Mouse (Mus musculus) liver, embryonic 12.5 days (tissue): ENCODE measurements around the gene Lgals4. TPM values are rescaled to one million over a fixed set of nuclear protein-coding genes. Genes with fewer than 3 reads are reported as not detected.

Source experiments
- ATAC-seq: fragments of 200-750 bp; cut with Nextera tagmentation; 2 replicates; pipeline ENCODE4 v1.8.0; 2017; ENCODE audit warnings: moderate number of reproducible peaks, mild to moderate bottlenecking, moderate library complexity
- H3K27ac ChIP-seq: fragments of 300-500 bp; sonication (generic); 2 replicates; pipeline ENCODE4 v1.5.1; 2016; ENCODE audit warnings: mild to moderate bottlenecking
- H3K27me3 ChIP-seq: fragments of 300-500 bp; sonication (generic); replicated peaks from 2 replicates; pipeline ENCODE4 v1.6.1; 2016; ENCODE audit warnings: mild to moderate bottlenecking, moderate library complexity
- H3K36me3 ChIP-seq: fragments of 300-500 bp; sonication (generic); 2 replicates; pipeline ENCODE4 v1.6.1; 2016; ENCODE audit warnings: mild to moderate bottlenecking, moderate library complexity
- H3K4me1 ChIP-seq: fragments of 300-500 bp; sonication (generic); 2 replicates; pipeline ENCODE4 v1.6.1; 2016
- H3K4me2 ChIP-seq: fragments of 300-500 bp; sonication (generic); 2 replicates; pipeline ENCODE4 v1.6.1; 2016; ENCODE audit warnings: mild to moderate bottlenecking, moderate library complexity
- H3K4me3 ChIP-seq: fragments of 300-500 bp; sonication (generic); 2 replicates; pipeline ENCODE4 v1.5.1; 2016; ENCODE audit warnings: mild to moderate bottlenecking, moderate library complexity
- H3K9ac ChIP-seq: fragments of 300-500 bp; sonication (generic); 2 replicates; pipeline ENCODE4 v1.6.1; 2016; ENCODE audit warnings: mild to moderate bottlenecking, moderate library complexity
- H3K9me3 ChIP-seq: fragments of 300-500 bp; sonication (generic); replicated peaks from 2 replicates; pipeline ENCODE4 v1.6.1; 2016; ENCODE audit warnings: mild to moderate bottlenecking, moderate library complexity
- WGBS: fragments of 180-500 bp; shearing (Covaris S2); methylation state at CpG from one replicate; pipeline ENCODE4 v1.1.7; 2016; ENCODE audit not compliant: insufficient replicate concordance; 5-methylcytosine and 5-hydroxymethylcytosine counted together
- polyA plus RNA-seq: library from polyadenylated mRNA; unstranded; fragments of >200 nt; fragmentation: Nextera tagmentation; extraction: Ambion mirVana; gene quantifications from 2 replicates; pipeline ENCODE4 v1.2.1, GENCODE M21; 2016

Gene Lgals4
- 2.7 and 3.6 TPM in 2 replicates for polyA plus RNA-seq

DNA sequence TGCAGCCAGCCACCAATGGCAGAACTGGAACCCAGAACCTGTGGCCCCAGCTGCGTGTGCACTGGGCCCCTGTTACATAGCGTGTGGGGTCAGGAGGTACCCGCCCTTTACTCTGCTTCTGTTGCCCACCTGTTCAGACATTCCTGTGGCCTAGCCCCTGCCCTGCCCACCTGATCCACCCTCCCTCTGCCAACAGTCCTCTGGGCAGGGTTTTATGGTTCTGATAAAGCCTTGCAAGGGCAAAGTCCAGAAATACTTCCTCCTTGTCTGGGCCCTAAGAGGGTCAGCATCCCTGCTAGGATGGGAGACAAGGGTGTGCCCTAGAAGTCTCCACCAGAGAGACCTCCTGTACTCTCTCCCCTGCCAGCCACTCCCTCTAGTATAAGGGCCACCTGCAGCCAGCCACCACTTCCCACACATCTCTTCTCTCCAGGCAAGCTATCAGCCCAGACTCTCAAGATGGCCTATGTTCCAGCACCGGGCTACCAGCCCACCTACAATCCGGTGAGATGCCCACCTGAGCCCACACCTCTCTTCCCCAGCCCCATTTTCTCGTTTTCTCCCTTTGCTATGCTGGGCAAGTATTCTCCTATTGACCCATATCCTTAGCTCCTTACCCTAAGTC, at the start of gene Lgals4:
Gene Lgals4, plus strand, starts transcription at position 132 of the 625 bp plus-strand sequence.
- Histone ChIP-seq H3K27ac (no peak within 1 kb of the TSS), H3K9ac (no peak within 1 kb of the TSS), H3K4me1 (peaks cover 33% of the 10 kb centered on the region), H3K27me3 (no peaks in the 10 kb centered on the region), H3K9me3 (no peaks in the 10 kb centered on the region), H3K36me3 (peaks cover 29% of the 10 kb centered on the region), H3K4me2 (no peak within 1 kb of the TSS), H3K4me3 (no peak within 1 kb of the TSS)
- ATAC-seq, result no peak
- WGBS, result 64% methylated on average over 6 of the region's 6 CpGs

- H3K36me3 ChIP-seq, result peaks cover 36% of the 10 kb centered on the region
- no peak overlapping the region for H3K4me3 ChIP-seq
- no peak overlapping the region for H3K9ac ChIP-seq
- H3K4me2 ChIP-seq, result no peak overlapping the region
- no peaks in the 10 kb centered on the region for H3K9me3 ChIP-seq
- WGBS, result 74% methylated on average over 5 of the region's 5 CpGs
- H3K27ac ChIP-seq, result no peak overlapping the region
- no peak for ATAC-seq
- no peaks in the 10 kb centered on the region for H3K27me3 ChIP-seq
- H3K4me1 ChIP-seq, result peaks cover 27% of the 10 kb centered on the region
Measured at GRCm38 (mm10) chr7:28785161-28785560, 48.5 kb upstream of the Lgals4 start.

DNA sequence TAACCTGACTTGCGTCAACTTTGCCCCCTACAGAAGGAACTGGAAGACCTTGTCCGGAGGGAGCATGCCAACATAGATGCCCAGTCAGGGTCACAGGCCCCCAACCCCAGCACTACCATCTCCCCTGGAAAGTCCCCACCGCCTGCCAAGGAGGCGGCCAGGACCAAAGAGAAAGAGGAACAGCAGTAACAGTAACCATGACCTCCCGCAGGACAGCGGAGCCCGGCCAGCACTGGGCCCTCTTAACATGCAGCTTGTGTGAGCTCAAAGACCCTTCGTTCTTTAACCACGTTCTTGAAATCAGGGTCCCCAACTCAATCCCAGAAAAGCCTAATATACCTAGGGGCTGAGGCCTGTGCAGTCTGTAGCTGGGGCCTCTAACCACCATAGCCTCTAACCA, 45.8 kb upstream of the Lgals4 start:
- H3K4me1 ChIP-seq, result peaks cover 27% of the 10 kb centered on the region
- H3K4me3 ChIP-seq, result no peak overlapping the region
- H3K9ac ChIP-seq, result no peak overlapping the region
- no peak for ATAC-seq
- no peak overlapping the region for H3K27ac ChIP-seq
- no peaks in the 10 kb centered on the region for H3K9me3 ChIP-seq
- H3K36me3 ChIP-seq, result peaks cover 33% of the 10 kb centered on the region
- no peak overlapping the region for H3K4me2 ChIP-seq
- WGBS, result 90% methylated on average over 9 of the region's 9 CpGs
- H3K27me3 ChIP-seq, result no peaks in the 10 kb centered on the region

GRCm38 (mm10) chr7:28788307-28789195, 45.1 kb upstream of the Lgals4 start, which contains the start of gene Rinl:
TSS of gene Rinl (plus strand) at chr7:28788969.
- H3K9me3 ChIP-seq, result no peaks in the 10 kb centered on the region
- peaks cover 27% of the 10 kb centered on the region for H3K4me1 ChIP-seq
- 0 out of 2 replicates have a peak within 1 kb of the TSS, but pooled peaks have one; percentile 1 for H3K9ac ChIP-seq
- H3K36me3 ChIP-seq, result peaks cover 27% of the 10 kb centered on the region
- ATAC-seq, result no peak
- no peaks in the 10 kb centered on the region for H3K27me3 ChIP-seq
- no peak within 1 kb of the TSS for H3K4me3 ChIP-seq
- 41% methylated on average over 5 of the region's 5 CpGs for WGBS
- no peak within 1 kb of the TSS for H3K4me2 ChIP-seq
- no peak within 1 kb of the TSS for H3K27ac ChIP-seq

- WGBS, result 74% methylated on average over 3 of the region's 3 CpGs
- Histone ChIP-seq H3K36me3 (peaks cover 22% of the 10 kb centered on the region; the same call in 1 of the 2 replicates), H3K27me3 (no peaks in the 10 kb centered on the region), H3K4me3 (no peak overlapping the region), H3K9me3 (no peaks in the 10 kb centered on the region), H3K4me2 (no peak overlapping the region), H3K9ac (0 out of 2 replicates have a peak overlapping the region, but pooled peaks have one; percentile 1), H3K27ac (no peak overlapping the region), H3K4me1 (peaks cover 27% of the 10 kb centered on the region)
- ATAC-seq, result no peak
Measured at GRCm38 (mm10) chr7:28789235-28789634, 44.4 kb upstream of the Lgals4 start.

- Histone ChIP-seq H3K9ac (no peak overlapping the region), H3K27ac (no peak overlapping the region), H3K4me2 (no peak overlapping the region), H3K4me1 (peaks cover 28% of the 10 kb centered on the region), H3K36me3 (peaks cover 18% of the 10 kb centered on the region; the same call in 1 of the 2 replicates), H3K27me3 (no peaks in the 10 kb centered on the region; the same call in 1 of the 2 replicates), H3K9me3 (no peaks in the 10 kb centered on the region), H3K4me3 (no peak overlapping the region)
- WGBS, result 56% methylated on average over 8 of the region's 8 CpGs
- 0 out of 2 replicates have a peak, but pooled peaks have one; percentile 27 for ATAC-seq
Measured at GRCm38 (mm10) chr7:28790066-28790806, 43.4 kb upstream of the Lgals4 start.

DNA sequence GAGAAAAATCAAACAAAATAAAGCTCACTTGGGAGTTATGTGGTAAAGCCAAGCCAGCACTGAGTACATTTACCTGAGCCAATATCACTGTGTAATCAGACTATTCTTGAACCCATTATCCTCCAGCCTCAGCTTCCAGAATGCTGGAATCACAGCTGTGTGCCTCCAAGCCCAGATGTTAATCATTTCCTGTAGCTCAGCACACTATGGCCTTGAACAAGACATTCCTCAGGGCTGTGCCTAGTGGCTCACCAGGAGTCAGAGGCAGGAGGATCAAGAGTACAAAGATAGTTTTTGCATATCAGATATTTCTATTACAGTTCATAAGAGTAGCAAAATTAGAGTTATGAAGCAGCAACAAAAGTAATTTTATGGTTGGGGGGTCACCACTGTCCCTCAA, 41.9 kb upstream of the Lgals4 start:
- Histone ChIP-seq H3K4me2 (no peak overlapping the region), H3K27me3 (no peaks in the 10 kb centered on the region; the same call in 1 of the 2 replicates), H3K27ac (no peak overlapping the region), H3K9ac (no peak overlapping the region), H3K4me1 (peaks cover 43% of the 10 kb centered on the region), H3K9me3 (no peaks in the 10 kb centered on the region), H3K36me3 (0 out of 2 replicates have a peak, but pooled peaks cover 7% of the 10 kb centered on the region), H3K4me3 (no peak overlapping the region)
- no peak for ATAC-seq

DNA sequence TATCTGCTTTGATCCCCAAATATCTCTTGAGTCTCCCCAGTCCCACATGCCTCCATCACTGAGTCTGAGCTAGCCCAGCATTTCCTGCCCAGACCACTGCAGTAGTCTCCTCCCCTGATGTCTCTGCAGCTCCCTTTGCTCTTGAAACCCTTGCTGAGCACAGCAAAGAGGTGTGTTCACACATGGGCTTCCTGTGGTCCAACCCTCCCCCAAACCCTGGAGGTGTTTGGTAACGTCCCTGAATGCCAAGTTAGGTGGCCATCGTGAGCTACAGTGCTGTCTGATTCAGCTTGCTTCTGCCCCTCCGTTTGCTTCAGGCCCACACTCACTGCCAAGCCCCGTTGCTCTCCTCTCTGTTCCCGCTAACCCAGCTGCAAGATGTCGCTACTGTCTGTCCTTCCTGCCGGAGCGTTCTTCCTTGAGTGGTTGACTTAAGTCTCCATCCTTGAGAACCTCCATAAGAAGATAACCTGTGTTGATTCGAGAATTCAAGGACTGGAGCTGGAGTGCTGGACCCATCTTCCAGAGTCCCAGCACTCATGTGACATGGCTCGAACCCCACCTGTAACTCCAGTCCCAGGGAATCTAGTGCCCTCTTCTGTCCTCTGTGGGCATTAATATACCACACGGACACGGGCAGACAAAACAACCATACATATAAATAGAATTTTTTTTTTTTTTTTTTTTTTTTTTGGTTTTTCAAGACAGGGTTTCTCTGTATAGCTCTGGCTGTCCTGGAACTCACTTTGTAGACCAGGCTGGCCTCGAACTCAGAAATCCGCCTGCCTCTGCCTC, 41.1 kb upstream of the Lgals4 start:
- no peak overlapping the region for H3K9ac ChIP-seq

DNA sequence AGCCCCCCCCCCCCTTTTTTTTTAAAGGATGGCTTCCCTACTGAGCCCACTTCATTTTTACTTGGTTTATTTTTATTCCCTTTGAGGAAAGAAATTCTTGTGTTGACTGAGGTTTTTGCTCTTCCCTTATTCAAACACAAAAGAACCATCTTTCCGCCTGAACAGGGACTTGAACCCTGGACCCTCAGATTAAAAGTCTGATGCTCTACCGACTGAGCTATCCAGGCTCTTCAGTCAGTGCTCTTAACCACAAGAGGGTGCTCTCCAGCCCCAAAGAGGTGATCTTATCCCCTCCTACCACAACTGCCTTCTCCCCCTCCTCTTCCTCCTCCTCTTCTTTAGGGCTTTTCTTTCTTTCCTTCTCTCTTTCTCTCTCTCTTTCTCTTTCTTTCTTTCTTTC, 39.8 kb upstream of the Lgals4 start:
- no peaks in the 10 kb centered on the region for H3K9me3 ChIP-seq
- no peak overlapping the region for H3K4me3 ChIP-seq
- H3K27ac ChIP-seq, result no peak overlapping the region
- peaks cover 45% of the 10 kb centered on the region for H3K4me1 ChIP-seq
- no peak overlapping the region for H3K4me2 ChIP-seq
- peaks cover 11% of the 10 kb centered on the region; the same call in 1 of the 2 replicates for H3K36me3 ChIP-seq
- no peak overlapping the region for H3K9ac ChIP-seq
- H3K27me3 ChIP-seq, result no peaks in the 10 kb centered on the region; the same call in 1 of the 2 replicates
- WGBS, result 11% methylated on average over 2 of the region's 2 CpGs
- ATAC-seq, result no peak

More for the DNA sequence above, 41.1 kb upstream of the Lgals4 start:
- Histone ChIP-seq H3K27me3 (no peaks in the 10 kb centered on the region; the same call in 1 of the 2 replicates), H3K4me3 (no peak overlapping the region), H3K27ac (no peak overlapping the region), H3K36me3 (peaks cover 8% of the 10 kb centered on the region; the same call in 1 of the 2 replicates), H3K9me3 (no peaks in the 10 kb centered on the region), H3K4me2 (no peak overlapping the region), H3K4me1 (peaks cover 52% of the 10 kb centered on the region)
- ATAC-seq, result no peak
- WGBS, result 67% methylated on average over 14 of the region's 14 CpGs

GRCm38 (mm10) chr7:28794496-28794895, 39.2 kb upstream of the Lgals4 start:
- ATAC-seq, result no peak
- Histone ChIP-seq H3K4me2 (no peak overlapping the region), H3K27me3 (no peaks in the 10 kb centered on the region; the same call in 1 of the 2 replicates), H3K27ac (no peak overlapping the region), H3K4me3 (no peak overlapping the region), H3K9me3 (no peaks in the 10 kb centered on the region), H3K9ac (no peak overlapping the region), H3K36me3 (peaks cover 15% of the 10 kb centered on the region; the same call in 1 of the 2 replicates), H3K4me1 (peaks cover 39% of the 10 kb centered on the region)
- 71% methylated on average over 3 of the region's 3 CpGs for WGBS

GRCm38 (mm10) chr7:28795832-28796231, 37.8 kb upstream of the Lgals4 start:
- no peak for ATAC-seq

More at GRCm38 (mm10) chr7:28795832-28796231, 37.8 kb upstream of the Lgals4 start:
- H3K4me3 ChIP-seq, result peak overlapping the region; percentile 62
- H3K9ac ChIP-seq, result peak overlapping the region; percentile 76
- peak overlapping the region; percentile 72 for H3K27ac ChIP-seq
- no peaks in the 10 kb centered on the region for H3K9me3 ChIP-seq
- peaks cover 35% of the 10 kb centered on the region for H3K4me1 ChIP-seq
- peak overlapping the region; percentile 87 for H3K4me2 ChIP-seq
- H3K36me3 ChIP-seq, result peaks cover 15% of the 10 kb centered on the region; the same call in 1 of the 2 replicates
- no peaks in the 10 kb centered on the region; the same call in 1 of the 2 replicates for H3K27me3 ChIP-seq
- WGBS, result 19% methylated on average over 15 of the region's 15 CpGs
